Mouse (Mus musculus) granulocyte monocyte progenitor cell, adult 5-6 weeks (primary cell): ENCODE data around the gene Cdc123. TPM values are rescaled to one million over a fixed set of nuclear protein-coding genes. Genes with fewer than 3 reads are reported as not detected.
"Not testable (repeated sequence)": the region's sequence is repeated elsewhere in the genome, so short reads cannot be mapped to it uniquely, and the experiment has no call there.

Experiments
- ATAC-seq: replicated peaks from 2 replicates; pipeline ENCODE4 v1.8.0; 2016; ENCODE audit warnings: mild to moderate bottlenecking, moderate TSS enrichment, inconsistent platforms; ENCODE audit not compliant: poor library complexity, severe bottlenecking
- total RNA-seq, 2 experiments: library from RNA; stranded (forward) in 1 of 2; stranded (reverse) in 1 of 2; fragments of 200-712, 200-1000 nt in 1 of 2; fragments of >200 nt in 1 of 2; fragmentation: Nextera tagmentation in 1 of 2; gene quantifications; 2 replicates each; pipeline ENCODE4 v1.2.3; 2014 to 2017

Gene Cdc123
- total RNA-seq, 2 experiments from 2014 or later: 108 to 134 TPM

DNA sequence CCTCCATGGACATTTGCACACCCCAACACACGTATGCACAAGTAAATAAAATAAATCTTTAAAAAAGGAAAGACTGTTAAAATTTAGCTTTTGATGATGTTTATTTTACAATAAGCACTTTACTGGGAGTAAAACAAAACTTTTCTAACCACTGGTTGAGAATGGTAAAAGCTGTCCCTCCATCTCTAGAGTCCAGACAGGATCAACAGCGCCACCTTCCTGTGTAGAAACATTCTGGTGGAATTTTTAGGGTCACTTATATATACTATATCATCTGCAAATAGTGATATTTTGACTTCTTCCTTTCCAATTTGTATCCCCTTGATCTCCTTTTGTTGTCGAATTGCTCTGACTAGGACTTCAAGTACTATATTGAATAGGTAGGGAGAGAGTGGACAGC is 38.8 kb downstream of the Cdc123 start:
- ATAC-seq: not testable (repeated sequence)

DNA sequence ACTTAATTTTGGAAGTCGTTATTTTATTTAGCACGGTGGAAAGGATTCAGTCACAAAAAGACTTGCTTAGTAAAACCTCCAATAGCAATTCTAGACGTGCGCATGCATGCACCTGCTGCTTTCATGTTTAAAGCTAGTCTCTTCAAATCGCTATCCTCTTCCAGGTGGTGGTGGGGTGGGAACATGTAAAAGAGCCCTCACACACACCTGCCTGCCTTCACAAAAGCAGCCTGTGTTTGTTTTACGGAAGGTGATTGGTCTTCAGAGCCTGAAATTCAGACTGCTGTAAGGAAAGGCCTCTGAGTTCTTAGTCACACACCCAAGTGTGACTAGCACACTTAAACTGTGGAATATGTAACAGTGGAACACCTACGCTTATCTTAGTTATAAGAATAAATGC is 39.7 kb downstream of the Cdc123 start:
- no peak for ATAC-seq

DNA sequence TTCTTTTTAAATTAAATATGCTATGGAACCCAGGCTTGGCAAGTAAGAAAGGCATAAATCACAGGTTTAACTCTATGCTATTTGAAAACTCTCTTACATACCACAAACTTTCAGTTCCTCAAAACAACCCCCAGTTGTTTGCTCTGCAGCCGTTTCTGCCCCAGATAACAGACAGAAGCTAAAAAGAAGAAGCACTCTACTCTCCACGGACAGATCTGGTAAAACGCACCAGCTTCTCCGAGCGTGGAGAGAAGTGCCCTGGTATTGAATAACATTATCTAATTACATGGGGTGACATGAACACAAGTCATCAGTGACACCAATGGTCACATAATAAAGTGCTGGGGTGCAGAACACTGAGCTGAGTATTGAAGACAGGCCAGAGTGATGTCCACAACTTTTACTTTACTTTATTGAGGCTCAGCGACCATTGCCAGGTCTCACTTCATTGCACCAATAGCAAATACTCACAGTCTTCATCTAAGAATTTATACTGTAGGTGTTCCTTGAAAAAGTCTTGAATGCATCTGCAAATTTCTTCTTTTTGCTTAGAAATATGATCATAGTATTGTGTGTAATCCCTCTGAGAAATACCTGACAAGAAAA is 40.4 kb downstream of the Cdc123 start:
- ATAC-seq: peak; percentile 83

DNA sequence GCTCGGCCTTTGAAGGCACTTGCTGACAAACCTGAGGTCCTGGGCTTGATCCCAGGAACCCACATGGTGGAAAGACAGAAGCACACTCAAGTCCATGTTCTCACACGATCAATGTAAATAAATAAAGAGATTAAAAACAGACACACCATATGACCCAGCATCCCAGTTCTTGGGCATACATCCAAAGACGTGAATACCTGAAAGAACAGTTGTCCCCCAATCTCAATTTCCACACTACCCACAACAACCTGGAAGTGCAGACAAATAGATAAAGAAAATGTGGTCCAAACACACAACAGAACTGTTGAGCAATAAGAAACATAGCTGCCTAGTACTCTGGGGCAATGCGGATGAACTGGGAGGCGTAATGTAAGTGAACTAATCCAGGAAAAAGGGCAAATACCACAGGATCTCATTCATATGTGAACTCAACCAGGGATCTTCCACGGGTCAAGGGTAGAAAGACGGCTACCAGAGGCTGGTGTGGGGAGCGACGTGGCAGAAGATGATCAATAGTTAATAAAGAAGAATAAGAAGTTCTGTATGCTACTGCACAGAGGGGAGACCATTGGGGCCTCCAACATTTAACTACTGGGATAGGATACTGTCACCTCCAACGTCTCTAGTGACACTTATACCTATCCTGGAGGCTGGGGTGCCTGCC is 42.9 kb downstream of the Cdc123 start:
- ATAC-seq: no peak

- ATAC-seq: peak; percentile 81
These were observed 43.8 kb downstream of the Cdc123 start for GRCm38 (mm10) chr2:5801182-5801640.

- no peak for ATAC-seq
These were observed 46.9 kb downstream of the Cdc123 start for GRCm38 (mm10) chr2:5797816-5798672.

DNA sequence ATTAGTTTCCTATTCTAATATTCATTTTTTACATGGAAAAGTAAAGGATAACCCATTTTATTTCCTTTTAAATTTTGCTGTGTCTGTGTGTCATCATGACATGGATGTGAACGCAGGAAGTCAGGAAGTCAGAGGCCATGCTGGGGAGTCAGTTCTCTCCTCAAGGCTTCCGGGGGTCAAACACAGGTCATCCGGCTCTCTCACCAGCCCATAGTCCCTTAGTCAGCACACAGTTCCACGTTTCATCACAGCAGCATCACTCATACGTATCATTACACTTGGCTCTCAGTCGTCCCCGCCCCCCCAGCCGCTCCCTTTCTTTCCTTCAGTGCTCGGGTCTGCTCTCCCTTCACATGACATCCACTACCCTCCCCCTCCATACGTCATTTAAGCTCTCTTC is 51.2 kb downstream of the Cdc123 start:
- ATAC-seq: no peak

GRCm38 (mm10) chr2:5792056-5792455 is 52.9 kb downstream of the Cdc123 start:
- no peak for ATAC-seq

GRCm38 (mm10) chr2:5789625-5790160 is 55.3 kb downstream of the Cdc123 start:
- ATAC-seq: no peak

DNA sequence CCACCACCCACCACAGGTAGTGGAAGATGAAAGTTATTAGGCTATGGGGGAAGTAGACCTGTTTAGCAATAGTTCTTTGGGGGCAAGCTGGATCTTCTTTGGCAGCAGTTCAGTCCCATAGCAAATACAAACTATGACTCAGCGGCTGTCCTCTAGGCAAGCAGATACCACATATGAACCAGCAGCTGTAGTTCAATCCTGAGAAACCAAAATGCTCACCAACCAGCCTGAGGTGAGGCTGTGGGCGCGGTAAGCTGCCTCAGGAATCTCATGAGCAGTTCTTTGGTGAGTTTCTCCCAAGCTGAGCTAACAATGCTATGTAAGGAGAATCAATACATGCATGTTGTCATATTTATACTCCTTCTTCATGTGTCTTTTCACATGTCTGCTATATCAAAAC is 57.6 kb downstream of the Cdc123 start:
- peak; percentile 5; the same call in 1 of the 2 replicates for ATAC-seq

DNA sequence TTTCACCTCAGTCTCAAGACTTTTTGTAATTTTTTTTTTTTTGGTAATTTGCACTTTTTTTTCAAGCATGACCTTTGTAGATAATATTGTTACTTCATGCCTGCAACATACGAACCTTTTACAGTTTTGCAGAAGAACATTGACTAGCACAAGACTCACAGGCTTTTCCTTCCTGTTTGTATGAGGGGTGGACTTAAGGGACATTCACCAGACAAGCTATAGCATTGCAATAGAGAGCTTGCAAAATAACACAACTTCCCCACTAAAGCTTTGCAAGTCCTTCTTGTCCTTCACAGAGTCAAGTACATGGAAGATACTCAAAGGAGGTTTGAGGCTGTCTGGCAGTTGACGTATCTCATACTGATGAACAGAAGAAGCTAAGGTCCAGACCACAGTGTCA is 72.5 kb downstream of the Cdc123 start:
- peak; percentile 37 for ATAC-seq

DNA sequence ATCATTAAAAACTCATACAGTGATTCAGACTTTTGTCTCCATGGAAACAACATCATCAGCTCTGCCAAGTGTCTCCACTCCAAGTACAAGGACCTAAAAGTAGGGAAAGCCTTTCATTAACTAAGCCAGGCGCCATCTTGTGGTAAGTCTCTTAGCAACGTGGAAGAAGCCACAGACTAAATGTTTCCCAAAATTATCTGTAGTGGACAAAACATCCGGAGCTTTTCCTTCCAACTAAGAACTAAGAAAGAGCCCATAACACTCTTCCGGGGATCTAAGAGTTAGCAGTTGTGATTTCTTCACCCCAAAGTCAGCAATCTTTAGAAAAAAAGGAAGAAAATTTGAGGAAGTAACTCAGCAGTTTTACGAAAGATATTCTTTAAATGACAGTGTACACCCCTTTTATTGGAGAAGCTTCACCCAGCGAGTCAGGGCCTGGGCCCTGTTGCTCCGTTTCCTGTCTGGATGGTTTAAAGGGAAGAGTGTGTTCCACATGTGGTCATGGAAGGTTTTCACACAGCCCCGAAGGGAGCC is 74.2 kb downstream of the Cdc123 start:
- peak; percentile 84 for ATAC-seq

GRCm38 (mm10) chr2:5769630-5770029 is 75.3 kb downstream of the Cdc123 start:
- ATAC-seq: peak; percentile 67

- ATAC-seq: no peak
These were observed 76.0 kb downstream of the Cdc123 start for GRCm38 (mm10) chr2:5768946-5769345.

DNA sequence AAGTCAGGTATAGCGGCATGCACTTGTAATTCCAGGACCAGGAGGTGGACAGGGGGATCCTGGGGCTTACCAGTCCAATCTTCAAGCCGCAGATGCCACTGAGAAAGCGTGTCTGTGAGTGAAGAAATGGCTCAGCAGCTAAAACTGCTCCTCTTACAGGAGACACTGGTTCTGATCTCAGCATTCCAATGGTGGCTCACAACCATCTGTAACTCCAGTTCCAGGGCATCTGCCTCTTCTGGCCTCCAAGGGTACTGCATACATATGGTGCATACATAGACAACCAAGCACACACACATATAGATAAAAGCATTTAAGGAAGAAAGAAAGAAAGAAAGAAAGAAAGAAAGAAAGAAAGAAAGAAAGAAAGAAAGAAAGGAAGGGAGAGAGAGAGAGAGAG is 82.9 kb downstream of the Cdc123 start:
- no peak for ATAC-seq

GRCm38 (mm10) chr2:5760479-5761008 is 84.4 kb downstream of the Cdc123 start:
- ATAC-seq: no peak

DNA sequence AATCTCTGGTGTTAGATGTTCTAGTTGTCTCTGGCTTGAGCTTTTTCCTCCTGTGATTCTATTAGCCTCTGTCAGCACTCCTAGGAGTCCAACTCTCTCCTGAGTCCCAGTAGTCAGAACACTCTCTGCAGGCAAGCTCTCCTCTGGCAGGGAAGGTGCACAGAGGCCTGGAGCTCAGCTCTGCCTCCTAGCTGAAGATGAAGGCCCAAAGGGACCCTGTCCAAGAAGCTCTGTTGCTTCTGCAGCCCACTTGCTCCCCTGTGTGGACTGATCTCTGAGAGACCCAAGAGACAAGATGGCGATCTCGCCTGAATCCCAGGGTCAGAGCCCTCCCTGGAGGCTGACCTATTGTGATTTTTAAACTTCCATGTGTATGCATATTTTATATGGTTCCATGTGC is 86.4 kb downstream of the Cdc123 start:
- ATAC-seq: no peak

DNA sequence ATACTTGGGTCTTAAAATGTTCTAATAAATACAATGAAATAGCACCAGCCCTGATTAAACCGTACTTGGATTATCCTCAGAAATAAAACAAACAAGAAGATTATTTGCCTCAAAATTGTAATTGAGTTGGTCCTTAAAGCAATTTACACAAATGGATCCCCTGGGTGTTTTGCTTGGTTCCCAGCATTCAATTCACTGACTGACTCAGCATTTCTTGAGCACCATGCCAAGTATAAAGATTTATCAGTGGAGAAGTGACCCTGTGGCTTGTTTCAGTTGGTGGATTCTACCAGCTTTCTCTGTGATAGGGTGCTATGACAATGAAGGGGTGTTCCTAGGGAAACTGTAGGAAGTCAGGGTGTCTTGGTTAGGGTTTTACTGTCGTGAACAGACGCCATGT is 94.1 kb downstream of the Cdc123 start:
- ATAC-seq: no peak

- ATAC-seq: no peak
These were observed 95.8 kb downstream of the Cdc123 start for GRCm38 (mm10) chr2:5749210-5749609.

DNA sequence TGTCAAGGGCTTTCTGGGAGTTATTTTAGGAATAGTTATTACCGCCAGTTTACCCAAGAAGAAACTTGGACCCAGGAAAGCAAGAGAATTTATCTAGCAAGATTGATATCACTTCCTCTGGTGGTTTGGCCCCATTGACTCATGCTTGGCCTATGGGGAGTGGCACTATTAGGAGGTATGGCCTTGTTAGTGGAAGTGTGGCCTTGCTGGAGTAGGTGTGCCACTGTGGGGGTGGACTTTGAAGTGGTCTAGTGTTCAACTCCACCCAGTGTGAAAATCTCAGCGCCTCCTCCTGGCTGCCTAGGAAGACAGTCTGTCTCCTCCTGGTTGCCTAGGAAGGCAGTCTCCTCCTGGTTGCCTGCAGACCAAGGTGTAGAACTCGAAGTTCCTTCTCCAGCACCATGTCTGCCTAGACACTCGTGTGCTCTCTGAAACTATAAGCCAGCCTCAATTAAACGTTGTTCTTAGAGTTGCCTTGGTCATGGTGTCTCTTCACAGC is 97.4 kb downstream of the Cdc123 start:
- no peak for ATAC-seq
